Mouse (Mus musculus) layer of hippocampus, adult 6 months (tissue): Measurements from ENCODE around the gene Rpl4. TPM values are rescaled to one million over a fixed set of nuclear protein-coding genes. Genes with fewer than 3 reads are reported as not detected.

Experiments used
- long read RNA-seq, 2 experiments: library from polyadenylated mRNA; unstranded; transcript quantifications; one replicate each; pipeline ENCODE4 v2.0.0; 2019 to 2020
- microRNA-seq: library from miRNA; unstranded; fragments of <30 nt; microRNA quantifications from one replicate; pipeline ENCODE4 v1.2.0, GENCODE M21; 2020
- polyA plus RNA-seq: library from polyadenylated mRNA; unstranded; fragments of <200 nt; fragmentation: Nextera tagmentation; gene quantifications from 2 replicates; pipeline ENCODE4 v1.2.3, GENCODE M21; 2021

Gene Rpl4
- 822 and 873 TPM in 2 replicates for polyA plus RNA-seq
- long read RNA-seq, experiment 1, transcript Rpl4-202 (4 exons, 596 nt), result minor isoform, 14 of 1,528 reads
- long read RNA-seq, experiment 1, transcript Rpl4-201 (10 exons, 1,538 nt), result major isoform, 1,362 of 1,528 reads
- long read RNA-seq, experiment 1, partial matches to known transcripts, result 138 of 1,528 reads
- long read RNA-seq, experiment 1, other reads (novel, unspliced or antisense), result 14 of 1,528 reads
- long read RNA-seq, experiment 2, transcript Rpl4-201 (10 exons, 1,538 nt), result major isoform, 2,701 of 2,775 reads
- long read RNA-seq, experiment 2, partial matches to known transcripts, result 43 of 2,775 reads
- long read RNA-seq, experiment 2, other reads (novel, unspliced or antisense), result 31 of 2,775 reads

GRCm38 (mm10) chr9:64172816-64173665 lies at the start of gene Rpl4, which contains the start of gene Zwilch:
Rpl4 (plus strand) TSS chr9:64173375.
Zwilch (minus strand) TSS chr9:64173104.

GRCm38 (mm10) chr9:64178974-64179646 lies 5.9 kb downstream of the Rpl4 start, which contains the start of gene Snapc5:
Snapc5 (plus strand) TSS chr9:64179274.

Small RNA genes within 50 kb of the gene (microRNA-seq; reads per million reads assigned to microRNA genes)
- not detected for gene Gm24106

Other genes starting within 250 kb of the Rpl4 start
- 0.18 and 0.34 TPM in 2 replicates for gene Smad6, start 151.3 kb upstream of the Rpl4 start, polyA plus RNA-seq
- gene Lctl, start 56.2 kb upstream of the Rpl4 start, polyA plus RNA-seq, result 0.11 TPM in 1 of 2 replicates, not detected in the other
- 1.3 and 1.4 TPM in 2 replicates for gene Zwilch, start 271 bp upstream of the Rpl4 start, polyA plus RNA-seq
- 11.9 and 19.8 TPM in 2 replicates for gene Snapc5, start 5.9 kb downstream of the Rpl4 start, polyA plus RNA-seq
- gene Uchl4, start 61.8 kb downstream of the Rpl4 start, polyA plus RNA-seq, result 2.9 and 3.1 TPM in 2 replicates
- gene Map2k1, start 80.3 kb downstream of the Rpl4 start, polyA plus RNA-seq, result 258 and 262 TPM in 2 replicates
- gene Tipin, start 108.2 kb downstream of the Rpl4 start, polyA plus RNA-seq, result 53.2 and 55.8 TPM in 2 replicates
- 7.4 and 7.6 TPM in 2 replicates for gene Dis3l, start 167.9 kb downstream of the Rpl4 start, polyA plus RNA-seq
- gene Megf11, start 212.3 kb downstream of the Rpl4 start, polyA plus RNA-seq, result 4.2 and 4.4 TPM in 2 replicates